Mouse (Mus musculus) mouse embryonic stem cell (cell line): ENCODE measurements around the gene Kifc1.
"Not testable (repeated sequence)": the region's sequence is repeated elsewhere in the genome, so short reads cannot be mapped to it uniquely, and the experiment has no call there.

Source experiments
- in situ Hi-C, 2 experiments: fragments of 300-500 bp; cut with MboI; formaldehyde crosslinking; loops; 1 replicate in 1 of 2; 3 replicates in 1 of 2; pipeline ENCODE4 v1.14.3; 2019 to 2020; ENCODE audit warnings: low sequenced_read_pairs in 2 of 2, low pct_unique_long_range_greater_than_20kb in 1 of 2, mixed read lengths in 1 of 2; ENCODE audit not compliant: unreplicated experiment in 1 of 2

The Kifc1 gene

DNA sequence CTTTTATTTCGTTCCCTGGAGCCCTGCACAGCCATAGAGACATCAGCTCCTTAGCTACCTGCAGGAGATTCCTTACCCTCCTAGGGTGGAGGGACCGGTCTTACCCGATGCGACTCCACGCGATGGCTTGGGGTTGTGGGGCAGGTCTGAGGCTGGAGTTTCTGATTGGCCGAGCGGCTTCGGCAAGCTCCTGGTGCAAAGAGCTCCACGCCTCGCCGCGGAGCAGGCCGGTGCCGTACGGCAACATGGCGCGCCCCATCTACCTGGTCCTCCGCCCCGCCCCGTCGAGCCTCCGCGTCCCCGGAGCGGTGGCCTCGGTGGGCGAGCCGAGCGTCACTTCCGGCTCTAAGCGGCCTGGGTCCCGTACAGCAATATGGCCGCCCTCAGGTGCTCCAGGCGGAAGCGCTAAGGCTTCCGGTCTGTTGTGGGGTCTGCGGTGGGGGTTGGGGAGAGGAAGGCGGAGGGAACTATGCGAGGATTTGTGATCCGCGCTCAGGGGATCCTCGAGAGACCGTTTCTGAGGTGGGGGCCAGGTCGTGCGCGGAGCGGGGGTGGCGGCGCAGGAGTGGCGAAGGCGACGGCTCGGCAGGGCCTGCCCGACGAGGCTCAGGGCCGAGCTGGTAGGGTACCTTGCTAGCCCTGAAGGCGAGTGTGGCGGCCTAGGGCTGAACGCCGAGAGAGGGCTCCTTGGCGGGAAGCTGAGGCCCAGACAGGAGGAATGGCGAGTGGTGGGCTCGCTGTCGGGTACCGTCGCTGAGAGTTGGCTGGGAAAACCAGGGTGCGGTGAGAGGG, 18.8 kb upstream of the Kifc1 start, which contains the start of gene Daxx:
Gene Daxx, plus strand, starts transcription at position 338 of the 792 bp plus-strand sequence.
- in situ Hi-C loops, result no loop called here

DNA sequence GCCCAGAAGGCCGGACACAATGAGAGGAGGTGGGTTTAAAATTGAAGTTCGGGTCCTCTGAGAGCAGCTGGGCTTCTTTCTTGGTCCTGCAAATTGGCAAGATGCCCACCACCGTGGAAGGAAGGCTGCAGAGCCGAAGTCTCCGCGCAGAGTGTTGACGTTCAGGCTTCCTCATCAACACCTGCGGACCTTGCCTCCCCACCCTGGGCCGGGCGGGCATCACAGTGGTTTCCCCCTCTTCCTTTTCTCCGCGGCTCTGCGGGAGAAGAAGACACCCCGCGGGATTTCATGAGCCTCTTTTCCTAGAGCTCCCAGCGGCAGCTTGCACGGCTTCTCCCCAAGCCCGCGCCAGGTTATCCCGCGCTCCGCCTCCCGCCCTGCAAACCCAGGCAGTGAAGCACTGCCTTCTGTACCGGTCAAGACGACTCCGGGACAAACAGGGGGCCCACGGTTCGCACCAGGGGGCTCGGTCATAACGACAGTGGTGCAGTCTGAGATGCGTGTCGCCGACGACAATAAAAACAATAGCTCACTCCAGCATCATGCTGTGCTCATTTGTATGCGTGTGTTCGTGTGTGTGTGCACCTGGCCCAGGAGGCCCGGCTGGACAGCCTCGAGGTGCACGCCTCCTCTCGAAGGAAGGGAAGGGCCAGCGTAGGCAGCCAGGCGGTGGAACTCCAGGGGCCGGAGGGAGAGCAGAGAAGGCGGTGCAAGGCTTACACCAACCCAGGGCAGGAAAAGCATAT, 18.0 kb upstream of the Kifc1 start:
- in situ Hi-C loops, result no loop called here

DNA sequence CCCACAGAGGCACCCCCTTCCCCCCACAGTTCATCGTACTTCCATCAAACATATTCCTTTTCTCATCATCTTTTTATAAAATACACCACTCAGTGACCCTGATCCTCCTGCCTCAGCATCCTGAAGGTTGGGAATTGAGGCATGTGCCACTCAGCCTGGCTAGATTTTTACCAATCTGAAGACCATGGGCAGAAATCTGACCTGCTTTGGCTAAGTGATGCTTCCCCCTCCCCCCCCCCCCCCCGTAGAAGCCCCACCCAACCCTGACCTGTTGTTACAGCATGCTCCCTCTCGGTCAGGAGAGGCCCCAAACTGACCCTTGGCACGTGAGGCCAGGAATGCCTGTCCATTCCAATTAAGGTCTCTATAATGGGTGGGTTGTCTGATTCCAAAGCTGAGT, 14.4 kb upstream of the Kifc1 start, which contains the start of gene Platr17:
Gene Platr17, plus strand, starts transcription at position 301 of the 400 bp plus-strand sequence.
- in situ Hi-C loops, result not testable (repeated sequence)

DNA sequence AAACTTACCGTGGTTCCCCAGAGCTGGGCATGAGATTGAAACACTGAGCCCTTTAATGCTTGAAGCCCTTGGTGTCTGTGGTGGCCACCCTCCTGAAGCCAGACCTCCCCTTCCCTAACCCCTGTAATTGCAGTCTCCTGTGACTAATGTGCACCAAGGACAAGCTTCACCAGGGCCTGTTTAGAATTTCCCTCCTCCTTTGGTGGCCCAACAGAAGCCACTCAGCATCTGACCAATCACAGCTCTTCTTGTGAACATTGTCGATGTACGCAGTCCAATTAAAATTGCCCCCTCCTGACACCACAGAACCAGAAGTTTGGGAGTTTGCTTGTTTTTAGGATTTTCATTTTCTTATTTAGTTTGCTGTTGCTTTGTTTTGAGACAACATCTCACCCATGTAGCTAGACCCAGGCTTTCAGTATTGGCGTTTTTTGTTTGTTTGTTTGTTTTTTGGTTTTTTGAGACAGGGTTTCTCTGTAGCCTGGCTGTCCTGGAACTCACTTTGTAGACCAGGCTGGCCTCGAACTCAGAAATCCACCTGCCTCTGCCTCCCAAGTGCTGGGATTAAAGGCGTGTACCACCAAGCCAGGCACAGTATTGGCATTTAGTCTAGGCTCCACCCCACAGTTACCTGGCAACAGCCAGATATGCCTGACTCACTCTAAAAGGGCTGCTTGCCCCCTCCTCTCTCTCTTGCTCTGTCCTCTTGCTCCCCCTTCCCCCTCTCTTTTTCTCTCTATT, 13.6 kb upstream of the Kifc1 start:
- in situ Hi-C loops, result not testable (repeated sequence)

DNA sequence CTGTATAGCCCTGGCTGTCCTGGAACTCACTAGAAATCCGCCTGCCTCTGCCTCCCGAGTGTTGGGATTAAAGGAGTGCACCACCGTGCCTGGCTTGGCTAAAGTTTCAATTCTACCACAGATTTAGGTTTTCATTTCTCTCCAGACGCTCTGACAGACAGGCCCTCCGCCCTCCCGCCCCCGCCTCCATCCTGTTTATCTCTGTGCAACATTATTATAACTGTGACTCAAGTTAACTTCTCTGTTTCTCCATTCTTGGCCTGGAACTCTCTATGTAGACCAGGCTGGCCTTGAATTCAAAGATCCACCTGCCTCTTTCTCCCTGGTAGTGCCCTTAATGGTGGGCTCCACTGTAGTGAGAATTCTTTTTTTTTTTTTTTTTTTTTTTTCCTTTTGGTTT, 12.0 kb upstream of the Kifc1 start:
- in situ Hi-C loops, result no loop called here

GRCm38 (mm10) chr17:33902079-33902478, 11.6 kb upstream of the Kifc1 start:
- in situ Hi-C loops, result no loop called here

- in situ Hi-C loops, result no loop called here
Measured at GRCm38 (mm10) chr17:33901653-33902052, 11.2 kb upstream of the Kifc1 start.

DNA sequence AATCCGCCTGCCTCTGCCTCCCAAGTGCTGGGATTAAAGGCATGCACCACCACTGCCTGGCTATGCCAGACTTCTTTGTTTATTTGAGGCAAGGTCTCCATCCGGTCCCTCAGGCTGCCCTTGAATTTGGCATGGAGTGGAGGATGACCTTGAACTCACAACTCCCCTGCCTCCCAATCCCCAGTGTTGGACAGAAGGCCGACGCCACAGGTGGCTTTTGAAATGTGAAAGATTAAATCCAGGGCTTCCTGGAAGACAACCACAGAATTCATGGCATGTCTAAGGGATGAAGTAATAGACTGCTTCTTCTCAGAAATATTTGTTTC, 10.5 kb upstream of the Kifc1 start:
- in situ Hi-C loops, result no loop called here

- in situ Hi-C loops, result no loop called here
Measured at GRCm38 (mm10) chr17:33900281-33900988, 10.0 kb upstream of the Kifc1 start.

- in situ Hi-C loops, result no loop called here
Measured at GRCm38 (mm10) chr17:33899642-33900041, 9.2 kb upstream of the Kifc1 start.

DNA sequence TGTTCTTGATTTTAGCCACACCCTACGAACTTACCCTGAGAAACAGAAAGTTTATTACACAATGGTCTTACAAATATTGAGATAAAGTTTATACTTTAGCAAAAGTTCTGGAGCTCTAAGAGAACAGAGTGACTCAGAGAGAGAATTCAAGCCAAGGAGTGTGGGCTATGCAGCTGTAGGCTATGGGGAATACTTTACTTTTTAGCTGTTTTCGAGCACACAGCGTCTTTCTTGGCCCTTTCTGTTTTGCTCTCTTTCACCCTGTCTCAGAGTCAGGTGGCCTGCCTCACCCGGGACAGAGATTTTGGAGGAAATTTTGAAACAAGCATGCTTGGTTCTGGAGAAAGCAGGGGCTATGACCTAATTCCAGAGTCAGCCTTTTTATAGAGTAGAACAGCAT, 7.7 kb upstream of the Kifc1 start:
- in situ Hi-C loops, result not testable (repeated sequence)

DNA sequence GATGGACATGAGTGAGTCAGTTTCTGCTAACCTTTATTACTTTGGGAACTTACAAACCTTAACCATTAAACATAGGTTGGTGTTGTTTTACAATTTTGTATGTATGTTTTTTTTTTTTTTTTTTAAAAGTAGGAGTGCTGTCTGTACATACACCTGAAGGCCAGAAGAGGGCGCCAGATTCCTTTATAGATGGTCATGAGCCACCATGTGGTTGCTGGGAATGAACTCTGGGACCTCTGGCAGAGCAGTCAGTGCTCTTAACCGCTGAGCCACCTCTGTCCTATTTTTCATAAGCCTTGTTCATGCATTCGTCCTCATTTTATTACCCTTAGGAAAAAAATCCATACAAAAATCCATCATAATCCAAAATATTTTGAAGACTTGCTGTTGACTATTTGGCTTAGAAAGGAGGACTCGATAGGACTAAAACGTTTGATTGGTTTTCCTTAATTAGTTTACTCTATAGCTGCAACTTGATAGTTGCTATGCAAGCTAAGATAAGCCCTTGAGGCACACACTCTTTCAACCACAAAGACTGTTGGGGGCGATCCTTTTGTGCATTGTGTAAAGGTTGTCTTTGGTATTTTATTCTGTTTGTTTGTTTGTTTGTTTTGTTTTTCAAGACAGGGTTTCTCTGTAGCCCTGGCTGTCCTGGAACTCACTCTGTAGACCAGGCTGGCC, 6.8 kb upstream of the Kifc1 start:
- in situ Hi-C loops, result no loop called here

- in situ Hi-C loops, result loop anchor here in 1 of 2 experiments (5.0 kb wide), 1 partner anchor 39 kb away; no protein-coding TSS in a partner anchor
Measured at GRCm38 (mm10) chr17:33893011-33893410, 2.5 kb upstream of the Kifc1 start.

DNA sequence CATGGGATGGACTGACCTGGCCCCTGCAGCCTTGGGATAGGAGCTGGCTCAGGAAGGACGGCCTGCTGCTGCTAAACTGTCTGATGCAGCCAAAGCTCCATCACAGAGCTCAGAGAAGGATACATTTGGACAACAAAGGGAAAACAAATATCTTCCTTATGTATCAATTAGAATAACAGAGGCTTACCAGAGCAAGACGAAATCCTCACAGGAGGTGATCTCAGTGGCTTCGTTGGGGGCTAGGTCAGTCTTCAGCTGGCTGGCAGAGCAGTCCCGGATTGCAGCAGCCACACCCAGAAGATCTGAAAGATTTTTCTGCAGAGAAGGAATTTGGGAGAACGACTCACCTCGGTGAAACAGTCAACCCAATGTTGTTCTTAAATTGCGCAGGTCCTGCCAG, 2.0 kb upstream of the Kifc1 start:
- in situ Hi-C loops, result loop anchor here in 1 of 2 experiments (5.0 kb wide), 1 partner anchor 40 kb away; no protein-coding TSS in a partner anchor

DNA sequence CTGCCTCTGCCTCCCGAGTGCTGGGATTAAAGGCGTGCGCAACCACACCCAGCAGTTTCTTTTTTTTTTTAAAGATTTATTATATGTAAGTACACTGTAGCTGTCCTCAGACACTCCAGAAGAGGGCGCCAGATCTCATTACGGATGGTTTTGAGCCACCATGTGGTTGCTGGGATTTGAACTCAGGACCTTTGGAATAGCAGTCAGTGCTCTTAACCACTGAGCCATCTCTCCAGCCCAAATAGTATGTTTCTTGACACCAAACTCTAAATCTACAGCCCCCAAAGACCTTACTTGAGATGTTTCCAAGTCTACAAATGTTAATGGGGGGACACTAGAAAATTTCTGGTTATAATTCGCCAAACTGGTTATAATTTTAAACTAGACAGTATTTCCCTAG, 1.4 kb upstream of the Kifc1 start:
- in situ Hi-C loops, result loop anchor here in 1 of 2 experiments (5.0 kb wide), 1 partner anchor 40 kb away; no protein-coding TSS in a partner anchor

GRCm38 (mm10) chr17:33891357-33891756, 896 bp upstream of the Kifc1 start:
- in situ Hi-C loops, result loop anchor here in 1 of 2 experiments (5.0 kb wide), 1 partner anchor 41 kb away; no protein-coding TSS in a partner anchor

DNA sequence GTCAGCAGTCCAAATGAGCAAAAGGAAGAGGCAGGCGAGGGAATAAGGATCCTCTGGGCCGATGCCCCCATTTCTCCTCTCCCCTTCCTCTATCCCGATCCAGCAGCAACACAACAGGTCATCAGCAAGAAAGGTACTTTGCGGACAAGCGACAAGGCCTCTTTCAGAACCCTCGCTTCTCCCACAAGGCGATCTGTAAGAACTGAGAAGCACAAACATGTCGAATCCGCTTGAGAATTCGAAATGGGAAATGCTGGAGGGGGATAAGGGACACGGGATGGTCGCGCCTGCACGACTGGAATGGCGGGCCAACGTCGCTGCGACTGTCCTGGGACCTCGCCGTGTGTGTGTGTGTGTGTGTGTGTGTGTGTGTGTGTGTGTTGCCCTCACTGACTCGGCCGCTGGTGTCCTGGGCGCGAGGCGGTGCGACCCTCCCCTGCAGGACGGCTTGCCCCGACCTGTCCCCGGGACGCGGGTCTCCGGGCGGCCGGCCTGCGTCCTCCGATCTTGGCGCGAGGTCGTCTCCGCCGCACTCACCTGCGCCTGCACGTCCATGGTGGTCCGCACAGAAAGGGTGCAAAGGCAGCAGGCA, 424 bp downstream of the Kifc1 start:
- in situ Hi-C loops, result loop anchor here in 1 of 2 experiments (5.0 kb wide), 1 partner anchor 42 kb away; no protein-coding TSS in a partner anchor
